In genomic region chr4:135770611-135771305, GRCm38 (mm10) we compare ENCODE assay signal across 22 mouse cellular contexts. TPM values are rescaled to one million over a fixed set of nuclear protein-coding genes. Genes with fewer than 3 reads are reported as not detected.
"Had no signal": no experiment of that assay in that cellular context is flagged by ENCODE, and none has a peak within 500 bp of the region (broad histone marks: within the 10 kb centered on the region; RNA-seq: fewer than 3 reads in every experiment).

No protein-coding gene starts in this region.

- H3K27me3 ChIP-seq: neural tube, embryonic 12.5 days; neural tube, embryonic 15.5 days; stomach, embryonic 15.5 days had no signal

- H3K4me2 ChIP-seq: liver, embryonic 13.5 days; midbrain, embryonic 11.5 days; neural tube, embryonic 12.5 days; neural tube, embryonic 15.5 days; stomach, embryonic 15.5 days had no signal

- DNase-seq: kidney, adult 9 months; kidney, postnatal 14 days; kidney, postnatal 4 days; liver, embryonic 13.5 days; lung, adult 2 months; lung, postnatal 14 days; lung, postnatal 4 days; midbrain, embryonic 14.5 days; right cerebral cortex, adult 18-20 months; right cerebral cortex, postnatal 25 days; spleen, adult 18-20 months; thymus, postnatal 25 days had no signal

- H3K36me3 ChIP-seq: liver, embryonic 13.5 days; neural tube, embryonic 12.5 days; neural tube, embryonic 15.5 days; stomach, embryonic 15.5 days had no signal

- H3K4me3 ChIP-seq: liver, embryonic 13.5 days; neural tube, embryonic 12.5 days; neural tube, embryonic 15.5 days; stomach, embryonic 15.5 days had no signal

RNA-seq across cellular contexts. Expression of gene Myom3, which starts 11.2 kb away (rescaled TPM):
- total RNA-seq: megakaryocyte progenitor cell, adult 5-6 weeks; megakaryocyte-erythroid progenitor cell, adult 5-6 weeks had no signal

RNA-seq across cellular contexts. Expression of gene Il22ra1, which starts 42.8 kb away (rescaled TPM):
- total RNA-seq: layer of hippocampus, adult 18-20 months; megakaryocyte progenitor cell, adult 5-6 weeks; megakaryocyte-erythroid progenitor cell, adult 5-6 weeks had no signal
- polyA plus RNA-seq: limb, embryonic 11.5 days; midbrain, embryonic 11.5 days; midbrain, embryonic 14.5 days; midbrain, postnatal 0 days; neural tube, embryonic 12.5 days; neural tube, embryonic 15.5 days; thymus, postnatal 0 days had no signal
